Mouse (Mus musculus): ENCODE data around the gene Nop53. TPM values are rescaled to one million over a fixed set of nuclear protein-coding genes. Genes with fewer than 3 reads are reported as not detected.

Nop53 gene
- 377 TPM for polyA plus RNA-seq (2017; shearing (Covaris generic))

DNA sequence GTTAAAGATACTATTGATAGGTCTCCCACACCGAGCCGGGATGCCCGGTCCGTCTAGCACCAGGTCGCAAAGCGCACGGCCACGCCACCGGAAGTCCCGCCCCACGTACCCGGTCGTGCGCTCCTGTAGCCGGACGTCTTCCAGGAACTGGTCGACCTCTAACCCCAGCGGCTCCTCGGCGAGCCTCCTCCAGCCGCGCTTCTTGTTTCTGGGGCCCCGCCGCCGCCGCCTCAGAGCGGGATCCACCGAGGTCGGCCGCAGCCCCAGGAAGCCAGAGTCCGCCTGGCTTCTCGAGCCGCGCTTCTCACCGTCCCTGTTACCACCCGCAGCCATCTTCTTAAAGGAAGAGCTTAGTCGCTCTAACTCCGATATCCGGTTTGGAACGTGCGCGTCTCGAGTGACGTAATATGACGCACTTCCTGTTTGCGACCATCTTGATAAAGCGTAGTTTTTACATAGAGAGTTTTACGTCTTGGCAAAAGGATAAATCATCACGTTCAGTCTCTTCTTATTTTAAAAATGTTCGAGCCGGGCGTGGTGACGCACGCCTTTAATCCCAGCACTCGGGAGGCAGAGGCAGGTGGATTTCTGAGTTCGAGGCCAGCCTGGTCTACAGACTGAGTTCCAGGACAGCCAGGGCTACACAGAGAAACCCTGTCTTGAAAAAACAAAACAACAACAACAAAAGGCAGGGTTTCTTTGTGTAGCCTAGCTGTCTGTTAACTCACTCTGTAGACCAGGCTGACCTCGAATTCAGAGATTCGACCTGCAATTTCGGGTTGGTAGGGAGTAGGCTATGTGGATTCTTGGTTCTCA, at the start of gene Nop53:
Gene Nop53, minus strand, starts transcription at position 354 of the 816 bp plus-strand sequence.

GRCm38 (mm10) chr7:15967312-15967711, 21.4 kb upstream of the Nop53 start, which contains the start of gene Ehd2:
Gene Ehd2, minus strand, starts transcription at chr7:15967567.

DNA sequence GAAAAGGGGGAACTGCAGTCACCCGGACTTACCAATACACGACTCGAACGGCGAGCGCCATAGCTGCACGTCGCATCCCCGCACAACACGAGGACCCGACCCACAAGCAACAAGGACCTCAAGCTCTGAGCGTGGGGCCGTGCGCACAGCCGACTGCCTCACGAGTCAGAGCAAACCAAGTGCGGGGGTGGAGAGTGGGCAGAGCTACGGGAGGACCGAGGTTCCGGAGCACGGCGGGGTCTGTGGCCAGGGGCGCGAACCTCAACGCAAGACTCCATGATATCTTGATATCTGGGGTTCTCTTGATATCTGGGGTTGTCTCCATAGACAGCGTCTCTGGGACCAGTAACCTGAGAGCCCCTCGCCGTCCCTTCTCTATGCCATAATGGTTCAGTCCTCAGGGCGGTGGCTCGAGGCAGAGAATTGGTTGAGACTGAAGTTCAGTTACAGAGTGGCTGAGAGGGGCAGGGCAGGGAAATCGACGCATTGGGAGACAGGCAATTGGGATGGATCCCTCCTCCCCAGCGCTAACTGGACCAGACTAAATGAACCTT, 23.6 kb downstream of the Nop53 start, which contains the start of gene Selenow:
Gene Selenow, minus strand, starts transcription at position 183 of the 554 bp plus-strand sequence.

Other genes starting within 250 kb of the Nop53 start
- not detected for gene Obox5, start 195.9 kb downstream of the Nop53 start, polyA plus RNA-seq (2017; shearing (Covaris generic))
- not detected for gene Obox6, start 106.4 kb downstream of the Nop53 start, polyA plus RNA-seq (2017; shearing (Covaris generic))
- gene Crx, start 66.1 kb downstream of the Nop53 start, polyA plus RNA-seq (2017; shearing (Covaris generic)), result not detected
- not detected for gene Crxos, start 63.5 kb downstream of the Nop53 start, polyA plus RNA-seq (2017; shearing (Covaris generic))
- gene Selenow, start 23.7 kb downstream of the Nop53 start, polyA plus RNA-seq (2017; shearing (Covaris generic)), result 730 TPM
- gene Ehd2, start 21.5 kb upstream of the Nop53 start, polyA plus RNA-seq (2017; shearing (Covaris generic)), result not detected
- 5.4 TPM for gene Bicra, start 101.8 kb upstream of the Nop53 start, polyA plus RNA-seq (2017; shearing (Covaris generic))
- gene Zfp541, start 115.7 kb upstream of the Nop53 start, polyA plus RNA-seq (2017; shearing (Covaris generic)), result 0.06 TPM
- gene Napa, start 152.4 kb upstream of the Nop53 start, polyA plus RNA-seq (2017; shearing (Covaris generic)), result 269 TPM
- gene Kptn, start 173.8 kb upstream of the Nop53 start, polyA plus RNA-seq (2017; shearing (Covaris generic)), result 27.0 TPM
- gene Slc8a2, start 183.8 kb upstream of the Nop53 start, polyA plus RNA-seq (2017; shearing (Covaris generic)), result not detected
- 42.9 TPM for gene Meis3, start 229.0 kb upstream of the Nop53 start, polyA plus RNA-seq (2017; shearing (Covaris generic))

Measured in CD4-positive, CD25-positive, alpha-beta regulatory T cell, adult 9 weeks (primary cell).